In genomic region chr2:155689211-155689610, GRCm38 (mm10) we compare ENCODE assay signal across 35 mouse cellular contexts. TPM values are rescaled to one million over a fixed set of nuclear protein-coding genes. Genes with fewer than 3 reads are reported as not detected.
DNase-seq lines count a peak whose midpoint lies in the region; ATAC-seq and TF ChIP-seq lines count a peak whose summit lies in the region.
"Had no signal": no experiment of that assay in that cellular context is flagged by ENCODE, and none has a peak within 500 bp of the region (broad histone marks: within the 10 kb centered on the region; RNA-seq: fewer than 3 reads in every experiment).

No protein-coding gene starts in this region.

- no peak overlapping the region for H3K27ac ChIP-seq in kidney, postnatal 0 days
- H3K27ac ChIP-seq: embryonic facial prominence, embryonic 12.5 days; embryonic facial prominence, embryonic 15.5 days; hindbrain, embryonic 10.5 days; hindbrain, embryonic 13.5 days; intestine, embryonic 15.5 days had no signal

- DNase-seq in kidney, postnatal 0 days (ENCODE audit: low spot score) = peak; percentile 47
- no peak for DNase-seq in kidney, postnatal 25 days
- DNase-seq in 3134 (ENCODE audit: extremely low read depth, insufficient read length, low spot score) (peak; percentile 26), 3T3-L1 (ENCODE audit: low read depth, low spot score) (peak; percentile 94)
- no peak for DNase-seq in frontal cortex, postnatal 14 days (ENCODE audit: low spot score in 2 of 2)
- DNase-seq in left cerebral cortex, postnatal 36 days (ENCODE audit: low spot score in 2 of 2) = no peak
- DNase-seq: adrenal gland, adult 8-10 months; adrenal gland, postnatal 25 days; B cell, adult 2 months; cerebellum, adult 18-20 months; cerebellum, adult 9-11 months; cerebellum, postnatal 25 days; forebrain, postnatal 0 days; gastrocnemius, postnatal 10 days; gastrocnemius, postnatal 36 days; heart, postnatal 36 days had no signal

- H3K4me1 ChIP-seq in kidney, postnatal 0 days (replicated peaks; ENCODE audit: insufficient read depth, low read length) = 0 out of 2 replicates have a peak, but pooled peaks cover 10% of the 10 kb centered on the region

- no peaks in the 10 kb centered on the region for H3K36me3 ChIP-seq in kidney, postnatal 0 days (ENCODE audit: insufficient read depth, low read length)
- H3K36me3 ChIP-seq: embryonic facial prominence, embryonic 15.5 days; intestine, embryonic 15.5 days had no signal

- no peaks in the 10 kb centered on the region for H3K27me3 ChIP-seq in kidney, postnatal 0 days (ENCODE audit: insufficient read depth, low read length)
- H3K27me3 ChIP-seq: CH12.LX; embryonic facial prominence, embryonic 12.5 days; embryonic facial prominence, embryonic 15.5 days; hindbrain, embryonic 13.5 days; intestine, embryonic 15.5 days had no signal

- 53% methylated on average over 4 of the region's 4 CpGs for WGBS in kidney, postnatal 0 days

- no peaks in the 10 kb centered on the region for H3K9me3 ChIP-seq in kidney, postnatal 0 days (replicated peaks; ENCODE audit: low read length)
- H3K9me3 ChIP-seq: embryonic facial prominence, embryonic 12.5 days; embryonic facial prominence, embryonic 15.5 days; G1E; hindbrain, embryonic 10.5 days; hindbrain, embryonic 13.5 days; intestine, embryonic 15.5 days had no signal

- H3K9ac ChIP-seq in kidney, postnatal 0 days (ENCODE audit: low read depth, low read length) = no peak overlapping the region
- H3K9ac ChIP-seq: embryonic facial prominence, embryonic 12.5 days; embryonic facial prominence, embryonic 15.5 days; forebrain, postnatal 0 days; hindbrain, embryonic 13.5 days; intestine, embryonic 15.5 days had no signal

- TF ChIP-seq CTCF in kidney, postnatal 0 days (IDR thresholded peaks at IDR 0.05; ENCODE audit: low read depth) = no peak

- H3K4me3 ChIP-seq in kidney, postnatal 0 days (replicated peaks; ENCODE audit: low read depth, low read length) = no peak overlapping the region
- H3K4me3 ChIP-seq: embryonic facial prominence, embryonic 12.5 days; embryonic facial prominence, embryonic 15.5 days; hindbrain, embryonic 10.5 days; hindbrain, embryonic 13.5 days; intestine, embryonic 15.5 days had no signal

- intact Hi-C loops in left cerebral cortex, postnatal 36 days (cut with DNase I) = no loop called here

- H3K4me2 ChIP-seq in kidney, postnatal 0 days (ENCODE audit: low read length) = no peak overlapping the region
- H3K4me2 ChIP-seq: embryonic facial prominence, embryonic 12.5 days; embryonic facial prominence, embryonic 15.5 days; heart, embryonic 11.5 days; hindbrain, embryonic 13.5 days; intestine, embryonic 15.5 days had no signal

- no peak for ATAC-seq in kidney, postnatal 0 days (replicated peaks; ENCODE audit: low FRiP score, low read depth)
- ATAC-seq: forebrain, embryonic 14.5 days; forebrain, postnatal 0 days; hindbrain, embryonic 16.5 days; intestine, embryonic 15.5 days had no signal

RNA-seq across cellular contexts. Expression of gene Trpc4ap, which starts 3.0 kb away (rescaled TPM):
- 100 and 102 TPM in 2 replicates for polyA plus RNA-seq in kidney, postnatal 0 days (2015; fragmentation: Nextera tagmentation; extraction: Ambion mirVana)
- total RNA-seq in left cerebral cortex, postnatal 36 days (2021) = 100 to 1,000 TPM; 148 to 149 TPM

RNA-seq across cellular contexts. Expression of gene Edem2, which starts 40.1 kb away (rescaled TPM):
- 36.4 and 38.1 TPM in 2 replicates for polyA plus RNA-seq in kidney, postnatal 0 days (2015; fragmentation: Nextera tagmentation; extraction: Ambion mirVana)
- total RNA-seq in left cerebral cortex, postnatal 36 days (2021) = 10 to 100 TPM; 19.1 to 19.7 TPM

RNA-seq across cellular contexts. Expression of gene Gm17581, which starts 46.5 kb away (rescaled TPM):
- polyA plus RNA-seq in kidney, postnatal 0 days (2015; fragmentation: Nextera tagmentation; extraction: Ambion mirVana) = not detected in 2 replicates
- total RNA-seq in left cerebral cortex, postnatal 36 days (2021) = not detected
- total RNA-seq: adrenal gland, adult 8-10 months; adrenal gland, postnatal 25 days; CH12.LX; common myeloid progenitor, adult 5-6 weeks; forebrain, postnatal 0 days; G1E; gastrocnemius, adult 18-20 months; gastrocnemius, postnatal 10 days; gastrocnemius, postnatal 36 days; granulocyte monocyte progenitor cell, adult 5-6 weeks; heart, adult 8-10 months; heart, postnatal 36 days had no signal
- polyA plus RNA-seq: brain, embryonic 14.5 days; embryonic facial prominence, embryonic 12.5 days; embryonic facial prominence, embryonic 15.5 days; forebrain, embryonic 11.5 days; forebrain, embryonic 14.5 days; forebrain, postnatal 0 days; frontal cortex, adult 2 months; G1E; heart, embryonic 11.5 days; heart, embryonic 14.5 days; heart, postnatal 0 days; hindbrain, embryonic 10.5 days; hindbrain, embryonic 13.5 days; hindbrain, embryonic 16.5 days; intestine, embryonic 15.5 days had no signal

Comparison
In these comparisons a context has a peak if more than half of its experiments do, and no peak if none do; other contexts are left out.
1. DNase-seq: peak in kidney, postnatal 0 days (single experiment), 3134 (single experiment) and 3T3-L1 (single experiment); none in kidney, postnatal 25 days (0 of 2), frontal cortex, postnatal 14 days (0 of 2) and left cerebral cortex, postnatal 36 days (0 of 2).